Mouse (Mus musculus): ENCODE measurements at regions not wholly inside any gene's neighbourhood (a gene's known extent, or its start where the extent isn't known, plus 50 kb on each side); places are given as distances from the start of the nearest gene placed in this dataset.

GRCm38 (mm10) chr9:89858005-89858404 lies 51.7 kb upstream of the Rasgrf1 start:
- H3K27ac ChIP-seq (replicated peaks): no peak overlapping the region

DNA sequence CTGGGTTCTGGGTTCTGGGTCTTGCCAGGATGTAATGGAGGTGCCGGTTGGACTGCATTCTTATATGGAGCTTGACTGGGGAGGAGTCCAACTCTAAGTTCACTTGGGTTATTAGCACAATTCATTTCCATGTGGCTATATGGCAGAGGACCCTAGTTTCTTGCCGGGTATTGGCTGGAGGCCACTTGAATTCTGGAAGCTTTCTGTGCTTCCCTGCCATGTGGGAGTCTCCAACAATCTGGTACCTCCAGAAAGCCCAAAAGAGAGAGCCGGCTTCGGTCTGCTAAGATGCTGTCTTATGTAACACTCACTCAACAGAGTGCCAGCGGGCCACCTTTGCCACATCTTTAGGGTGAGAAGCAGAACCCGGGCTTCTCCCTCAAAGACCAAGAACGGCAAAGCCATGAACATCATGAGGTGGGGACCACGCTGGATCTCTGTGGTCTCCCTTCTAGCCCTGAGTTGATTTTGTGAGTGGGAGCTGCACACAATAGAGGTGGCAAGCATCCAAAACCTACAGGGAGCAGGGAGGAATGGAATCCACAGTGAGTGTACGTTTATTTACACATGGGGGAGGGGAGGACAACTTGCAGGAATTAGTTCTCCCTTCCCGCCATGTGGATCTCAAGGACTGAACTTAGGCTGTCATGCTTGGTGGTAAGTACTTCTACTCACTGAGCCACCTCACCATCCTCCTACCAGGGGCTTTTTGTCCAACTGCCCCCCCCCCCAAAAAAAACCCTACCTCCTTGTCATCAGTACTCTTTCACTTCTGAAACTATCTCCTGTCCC lies 59.0 kb upstream of the Rasgrf1 start:
- Histone ChIP-seq H3K27ac (replicated peaks) (peak overlapping the region; percentile 70), H3K4me1 (peaks cover 27% of the 10 kb centered on the region), H3K9ac (replicated peaks) (no peak overlapping the region), H3K9me3 (no peaks in the 10 kb centered on the region), H3K4me2 (replicated peaks) (no peak overlapping the region), H3K4me3 (no peak overlapping the region), H3K27me3 (no peaks in the 10 kb centered on the region), H3K36me3 (no peaks in the 10 kb centered on the region)
- 62% methylated on average over 10 of the region's 10 CpGs for WGBS
- peak; percentile 82 for ATAC-seq (replicated peaks)

More at GRCm38 (mm10) chr9:89858005-89858404, 51.7 kb upstream of the Rasgrf1 start:
- Histone ChIP-seq H3K4me2 (replicated peaks) (no peak overlapping the region), H3K27me3 (no peaks in the 10 kb centered on the region), H3K9ac (replicated peaks) (no peak overlapping the region), H3K9me3 (no peaks in the 10 kb centered on the region), H3K4me3 (no peak overlapping the region), H3K36me3 (no peaks in the 10 kb centered on the region), H3K4me1 (peaks cover 12% of the 10 kb centered on the region; the same call in 1 of the 2 replicates)
- 0 out of 2 replicates have a peak, but pooled peaks have one; percentile 41 for ATAC-seq (replicated peaks)

DNA sequence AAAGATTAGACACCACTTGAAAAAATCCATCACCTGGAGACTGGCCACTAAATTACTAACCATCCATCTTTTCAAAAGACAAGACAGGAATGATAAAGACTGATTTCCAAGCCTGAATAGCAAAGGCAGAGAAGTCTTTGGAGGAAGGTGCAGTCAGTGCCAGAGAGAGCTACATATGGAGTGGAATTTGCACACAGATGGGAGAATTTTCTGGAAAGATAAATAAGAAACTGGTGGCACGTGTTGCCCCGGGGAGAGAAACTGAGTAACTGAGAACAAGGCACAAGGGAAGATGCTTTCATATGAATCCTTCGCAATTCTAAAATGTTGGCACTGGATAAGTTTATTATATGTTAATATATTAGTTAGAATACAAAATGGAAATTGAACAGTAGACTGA lies 59.8 kb upstream of the Rasgrf1 start:
- H3K9me3 ChIP-seq: no peaks in the 10 kb centered on the region
- no peaks in the 10 kb centered on the region for H3K36me3 ChIP-seq
- no peak overlapping the region for H3K9ac ChIP-seq (replicated peaks)
- no peaks in the 10 kb centered on the region for H3K27me3 ChIP-seq
- 65% methylated on average over 3 of the region's 3 CpGs for WGBS
- H3K4me3 ChIP-seq: no peak overlapping the region
- H3K4me1 ChIP-seq: peaks cover 27% of the 10 kb centered on the region
- H3K27ac ChIP-seq (replicated peaks): peak overlapping the region; percentile 70
- ATAC-seq (replicated peaks): peak; percentile 85
- H3K4me2 ChIP-seq (replicated peaks): no peak overlapping the region

DNA sequence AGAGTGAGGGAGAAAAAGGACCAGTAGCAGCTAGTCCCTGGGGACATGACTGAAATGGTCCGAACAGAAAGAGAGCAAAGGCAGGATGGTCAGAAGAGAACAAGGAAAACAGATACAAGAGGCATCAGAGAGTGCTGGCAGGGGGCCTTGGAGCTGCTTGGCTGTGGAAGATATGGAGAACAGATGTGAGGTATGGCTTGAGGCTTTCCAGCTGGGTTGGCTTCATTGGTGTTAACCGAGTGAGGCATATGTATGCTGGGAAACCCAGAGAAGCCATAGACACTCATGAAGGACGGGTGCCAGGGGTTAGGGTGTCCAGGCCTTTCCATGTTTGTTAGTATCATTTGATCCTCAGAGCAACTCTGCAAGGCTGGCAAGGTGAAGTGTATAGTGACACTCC lies 61.1 kb upstream of the Rasgrf1 start:
- ATAC-seq (replicated peaks): 0 out of 2 replicates have a peak, but pooled peaks have one; percentile 15
- no peaks in the 10 kb centered on the region for H3K36me3 ChIP-seq
- WGBS: 70% methylated on average over 3 of the region's 3 CpGs
- no peak overlapping the region for H3K4me3 ChIP-seq
- H3K27me3 ChIP-seq: no peaks in the 10 kb centered on the region
- peaks cover 27% of the 10 kb centered on the region for H3K4me1 ChIP-seq
- peak overlapping the region; percentile 70; the same call in 1 of the 2 replicates for H3K27ac ChIP-seq (replicated peaks)
- H3K4me2 ChIP-seq (replicated peaks): no peak overlapping the region
- no peak overlapping the region for H3K9ac ChIP-seq (replicated peaks)
- no peaks in the 10 kb centered on the region for H3K9me3 ChIP-seq

GRCm38 (mm10) chr9:89846973-89847372 lies 62.7 kb upstream of the Rasgrf1 start:
- ATAC-seq (replicated peaks): no peak
- H3K36me3 ChIP-seq: no peaks in the 10 kb centered on the region
- H3K4me1 ChIP-seq: peaks cover 35% of the 10 kb centered on the region
- H3K4me2 ChIP-seq (replicated peaks): no peak overlapping the region
- H3K9me3 ChIP-seq: no peaks in the 10 kb centered on the region
- H3K27ac ChIP-seq (replicated peaks): no peak overlapping the region
- no peaks in the 10 kb centered on the region for H3K27me3 ChIP-seq
- H3K4me3 ChIP-seq: no peak overlapping the region
- no peak overlapping the region for H3K9ac ChIP-seq (replicated peaks)

DNA sequence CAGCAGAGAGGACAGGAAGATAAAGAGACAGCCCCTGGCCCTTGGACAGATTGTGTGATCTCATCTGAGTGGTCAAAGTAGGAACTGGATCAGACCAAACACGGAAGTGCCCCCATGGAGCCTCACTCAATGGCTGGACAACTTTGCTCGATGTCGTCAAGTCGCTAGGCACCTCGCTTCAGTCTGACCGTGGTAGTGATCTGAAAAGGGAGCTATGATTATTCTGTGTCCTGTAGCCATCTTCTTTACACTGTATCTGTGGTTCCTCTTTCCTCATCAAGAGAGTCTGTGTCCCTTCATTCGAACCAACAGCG lies 67.0 kb upstream of the Rasgrf1 start:
- no peaks in the 10 kb centered on the region for H3K36me3 ChIP-seq
- no peak overlapping the region for H3K4me2 ChIP-seq (replicated peaks)
- WGBS: 80% methylated on average over 8 of the region's 8 CpGs
- H3K4me1 ChIP-seq: peaks cover 14% of the 10 kb centered on the region
- no peak overlapping the region for H3K4me3 ChIP-seq
- peak; percentile 17 for ATAC-seq (replicated peaks)
- H3K27ac ChIP-seq (replicated peaks): peak overlapping the region; percentile 61
- H3K9me3 ChIP-seq: no peaks in the 10 kb centered on the region
- no peak overlapping the region for H3K9ac ChIP-seq (replicated peaks)
- H3K27me3 ChIP-seq: no peaks in the 10 kb centered on the region

DNA sequence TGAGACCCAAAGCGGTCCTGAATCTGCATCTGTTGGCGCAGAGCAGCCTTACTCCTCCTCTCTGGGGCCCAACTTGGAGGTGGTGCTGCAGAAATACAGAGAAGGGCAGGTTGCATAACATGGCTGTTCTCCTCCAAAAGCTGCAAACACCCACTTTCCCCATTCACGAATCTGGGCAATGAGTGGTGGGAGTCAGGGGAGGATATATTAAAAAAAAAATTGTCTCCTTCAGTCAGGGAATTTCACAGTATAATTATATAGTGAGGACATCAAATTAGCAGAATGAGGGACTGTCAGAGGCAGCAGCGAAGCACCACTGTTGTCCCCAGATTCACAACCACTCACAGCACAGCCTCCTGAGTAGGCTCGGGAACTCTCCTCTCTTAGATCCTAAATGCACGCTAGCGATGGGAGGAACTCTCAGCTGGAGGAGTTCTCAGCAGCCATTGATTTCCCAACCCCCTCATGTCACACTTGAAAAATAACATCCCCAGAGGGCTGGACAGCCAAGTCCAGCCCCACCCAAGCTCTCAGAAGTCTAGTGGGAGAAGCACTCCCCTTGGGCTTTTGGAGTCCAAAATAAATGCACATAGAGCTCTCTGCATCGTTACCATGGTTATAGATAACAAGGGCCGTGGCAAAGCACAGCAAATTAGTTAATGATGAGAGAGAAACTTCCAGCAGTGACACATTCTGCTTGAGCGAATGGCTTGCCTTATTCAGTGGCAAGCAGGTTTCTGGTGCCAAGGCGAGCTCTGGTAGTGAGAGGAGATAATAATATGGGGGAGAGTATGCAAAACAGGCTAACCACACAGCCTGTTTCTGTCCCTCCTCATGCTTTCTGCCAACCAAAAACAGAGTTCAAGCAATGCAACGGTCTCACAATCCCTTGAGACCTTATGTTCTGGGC lies 67.6 kb upstream of the Rasgrf1 start:
- H3K4me3 ChIP-seq: no peak overlapping the region
- peak; percentile 79 for ATAC-seq (replicated peaks)
- H3K27me3 ChIP-seq: no peaks in the 10 kb centered on the region
- peaks cover 14% of the 10 kb centered on the region for H3K4me1 ChIP-seq
- H3K4me2 ChIP-seq (replicated peaks): peak overlapping the region; percentile 17; the same call in 1 of the 2 replicates
- H3K9me3 ChIP-seq: no peaks in the 10 kb centered on the region
- H3K27ac ChIP-seq (replicated peaks): peak overlapping the region; percentile 61
- WGBS: 32% methylated on average over 12 of the region's 12 CpGs
- no peak overlapping the region for H3K9ac ChIP-seq (replicated peaks)
- no peaks in the 10 kb centered on the region for H3K36me3 ChIP-seq

- H3K27me3 ChIP-seq: no peaks in the 10 kb centered on the region
- H3K27ac ChIP-seq (replicated peaks): no peak overlapping the region
- no peak overlapping the region for H3K9ac ChIP-seq (replicated peaks)
- no peak overlapping the region for H3K4me2 ChIP-seq (replicated peaks)
- H3K9me3 ChIP-seq: no peaks in the 10 kb centered on the region
- peaks cover 18% of the 10 kb centered on the region for H3K4me1 ChIP-seq
- H3K36me3 ChIP-seq: no peaks in the 10 kb centered on the region
- H3K4me3 ChIP-seq: no peak overlapping the region
- WGBS: 51% methylated on average over 2 of the region's 2 CpGs
- ATAC-seq (replicated peaks): no peak
Observed at GRCm38 (mm10) chr9:89841371-89841770, 68.3 kb upstream of the Rasgrf1 start.

DNA sequence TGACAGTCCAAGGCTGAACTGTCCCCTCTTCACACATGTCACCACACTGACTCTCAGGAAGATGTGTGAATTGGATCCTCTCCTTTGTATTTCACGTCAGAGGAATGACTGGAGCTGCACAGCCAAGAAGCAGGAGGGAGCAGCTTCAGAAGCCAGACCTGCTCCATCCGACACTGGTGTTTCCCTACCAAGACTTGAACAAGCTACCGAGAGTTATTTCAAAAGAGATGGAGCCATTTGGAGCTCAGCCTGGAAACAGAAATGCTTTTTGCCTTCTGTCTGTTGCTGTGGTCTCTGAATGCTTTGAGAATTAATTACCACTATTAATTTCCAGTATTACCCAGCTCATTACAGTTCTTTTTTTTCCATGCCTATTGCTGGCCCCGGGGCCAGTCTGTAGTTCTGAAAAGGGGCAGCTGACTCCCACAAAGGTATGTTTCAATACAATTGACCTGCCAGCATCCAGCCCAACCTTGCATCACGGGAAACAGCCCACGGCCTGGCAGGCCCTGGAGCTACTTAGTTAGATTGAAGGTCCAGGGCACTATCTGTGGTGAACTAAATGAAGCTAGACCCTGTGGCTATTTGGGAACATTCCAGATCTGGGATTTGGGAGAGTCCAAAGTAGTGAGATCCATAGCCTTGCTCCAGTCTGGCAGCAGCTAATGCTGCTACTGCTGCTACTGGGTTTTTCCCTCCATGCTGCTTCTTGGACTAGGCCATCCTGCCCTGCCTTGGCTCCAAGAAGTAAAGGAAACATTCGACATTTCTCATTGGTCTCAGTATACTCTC lies 73.1 kb upstream of the Rasgrf1 start:
- WGBS: 58% methylated on average over 7 of the region's 7 CpGs
- Histone ChIP-seq H3K27me3 (no peaks in the 10 kb centered on the region), H3K4me2 (replicated peaks) (no peak overlapping the region), H3K36me3 (no peaks in the 10 kb centered on the region), H3K27ac (replicated peaks) (no peak overlapping the region), H3K4me1 (peaks cover 6% of the 10 kb centered on the region; the same call in 1 of the 2 replicates), H3K4me3 (no peak overlapping the region), H3K9me3 (no peaks in the 10 kb centered on the region), H3K9ac (replicated peaks) (no peak overlapping the region)
- no peak; the same call in 1 of the 2 replicates for ATAC-seq (replicated peaks)

DNA sequence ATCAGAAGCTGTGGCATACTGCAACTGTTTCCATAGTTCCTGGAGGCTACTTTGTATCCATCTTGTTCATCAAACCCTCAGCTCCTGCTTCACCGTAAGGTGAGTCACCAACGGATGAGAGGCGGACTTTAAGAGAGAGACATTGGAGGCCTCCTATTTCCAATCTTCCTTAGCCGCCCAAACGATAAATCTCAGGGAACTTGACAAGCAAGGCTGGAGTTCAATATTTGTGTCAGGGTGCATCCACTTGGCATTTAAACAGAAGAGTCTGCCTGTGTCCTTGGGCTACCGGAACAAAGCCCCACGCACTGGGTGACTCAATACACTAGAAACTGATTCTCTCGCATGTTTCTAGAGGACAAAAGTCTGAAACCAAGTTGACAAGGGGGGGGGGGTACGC lies 76.1 kb upstream of the Rasgrf1 start:
- Histone ChIP-seq H3K36me3 (no peaks in the 10 kb centered on the region), H3K9me3 (no peaks in the 10 kb centered on the region), H3K4me1 (0 out of 2 replicates have a peak, but pooled peaks cover 4% of the 10 kb centered on the region), H3K27ac (replicated peaks) (no peak overlapping the region), H3K4me2 (replicated peaks) (no peak overlapping the region), H3K4me3 (no peak overlapping the region), H3K27me3 (no peaks in the 10 kb centered on the region), H3K9ac (replicated peaks) (no peak overlapping the region)
- 86% methylated on average over 9 of the region's 9 CpGs for WGBS
- ATAC-seq (replicated peaks): no peak

DNA sequence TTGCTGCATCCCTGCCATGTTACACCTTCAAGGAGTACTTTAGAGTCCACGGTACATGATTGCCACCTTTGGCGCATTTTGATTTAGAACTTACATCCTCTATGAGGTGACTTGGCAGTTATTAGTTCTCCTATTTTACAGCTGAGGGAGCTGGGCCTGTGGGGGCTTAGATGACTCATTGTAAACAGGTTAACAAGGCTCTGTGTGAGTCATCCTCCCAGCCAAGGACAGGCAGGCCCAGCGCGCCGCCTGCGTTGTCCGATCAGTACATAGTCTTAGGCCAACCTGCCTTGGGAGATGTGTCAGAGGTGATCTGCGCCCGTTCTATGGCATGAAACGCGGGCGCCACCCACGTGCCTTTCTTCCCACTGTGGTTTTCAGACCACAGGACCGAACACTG lies 77.9 kb upstream of the Rasgrf1 start:
- Histone ChIP-seq H3K36me3 (no peaks in the 10 kb centered on the region), H3K27me3 (no peaks in the 10 kb centered on the region), H3K4me2 (replicated peaks) (no peak overlapping the region), H3K4me1 (peaks cover 7% of the 10 kb centered on the region; the same call in 1 of the 2 replicates), H3K9me3 (no peaks in the 10 kb centered on the region), H3K27ac (replicated peaks) (no peak overlapping the region), H3K9ac (replicated peaks) (no peak overlapping the region), H3K4me3 (no peak overlapping the region)
- no peak for ATAC-seq (replicated peaks)
- 92% methylated on average over 14 of the region's 14 CpGs for WGBS

DNA sequence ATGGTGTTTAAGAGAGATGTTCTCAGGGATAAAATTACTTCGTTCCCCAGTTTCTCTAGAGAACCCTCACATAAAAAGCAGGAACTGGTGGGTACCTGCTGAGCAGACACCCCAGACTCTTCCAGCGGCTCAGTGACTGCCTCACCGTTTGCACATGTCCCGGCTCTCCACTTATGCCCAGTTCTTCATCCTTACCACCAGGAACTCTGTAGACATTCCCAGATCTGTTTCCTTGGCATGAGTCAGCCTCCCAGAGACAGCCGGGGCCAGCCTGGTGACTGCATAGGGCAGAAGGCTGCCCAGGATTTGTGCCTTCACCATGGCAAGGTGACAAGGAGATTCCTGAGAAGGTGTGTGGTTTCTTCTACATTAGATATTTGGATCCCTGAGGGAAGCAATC lies 81.6 kb upstream of the Rasgrf1 start:
- H3K4me3 ChIP-seq: no peak overlapping the region
- H3K9ac ChIP-seq (replicated peaks): no peak overlapping the region
- WGBS: 83% methylated on average over 5 of the region's 5 CpGs
- H3K27ac ChIP-seq (replicated peaks): no peak overlapping the region
- no peaks in the 10 kb centered on the region for H3K36me3 ChIP-seq
- no peak overlapping the region for H3K4me2 ChIP-seq (replicated peaks)
- H3K4me1 ChIP-seq: peaks cover 3% of the 10 kb centered on the region; the same call in 1 of the 2 replicates
- ATAC-seq (replicated peaks): no peak
- H3K27me3 ChIP-seq: no peaks in the 10 kb centered on the region
- H3K9me3 ChIP-seq: no peaks in the 10 kb centered on the region
